10 mouse cellular contexts compared by ENCODE assay signal in genomic region chr2:152376345-152376741, GRCm38 (mm10). TPM values are rescaled to one million over a fixed set of nuclear protein-coding genes. Genes with fewer than 3 reads are reported as not detected.
DNase-seq lines count a peak whose midpoint lies in the region; ATAC-seq and TF ChIP-seq lines count a peak whose summit lies in the region.
"Had no signal": no experiment of that assay in that cellular context is flagged by ENCODE, and none has a peak within 500 bp of the region (broad histone marks: within the 10 kb centered on the region; RNA-seq: fewer than 3 reads in every experiment).

Nrsn2 (minus strand) TSS chr2:152376638.

- no peak within 1 kb of the TSS for H3K9ac ChIP-seq in heart, postnatal 0 days (replicated peaks; ENCODE audit: low read depth, low read length)
- peak within 1 kb of the TSS; percentile 37 for H3K9ac ChIP-seq in embryonic facial prominence, embryonic 11.5 days (replicated peaks; ENCODE audit: low read length)
- peak within 1 kb of the TSS; percentile 34 for H3K9ac ChIP-seq in intestine, embryonic 15.5 days
- H3K9ac ChIP-seq in midbrain, embryonic 16.5 days (ENCODE audit: low read depth, low read length), result peak within 1 kb of the TSS; percentile 73

- TF ChIP-seq EP300 in heart, postnatal 0 days (IDR thresholded peaks at IDR 0.05; ENCODE audit: low read depth), result no peak

- H3K9me3 ChIP-seq in heart, postnatal 0 days (replicated peaks; ENCODE audit: control insufficient read depth, low read length), result no peaks in the 10 kb centered on the region
- H3K9me3 ChIP-seq in embryonic facial prominence, embryonic 11.5 days (replicated peaks; ENCODE audit: control insufficient read depth, low read length), result no peaks in the 10 kb centered on the region
- no peaks in the 10 kb centered on the region for H3K9me3 ChIP-seq in intestine, embryonic 15.5 days
- no peaks in the 10 kb centered on the region for H3K9me3 ChIP-seq in midbrain, embryonic 16.5 days (replicated peaks; ENCODE audit: control insufficient read depth, low read length, poor library complexity, severe bottlenecking)

- H3K4me1 ChIP-seq in heart, postnatal 0 days (ENCODE audit: control insufficient read depth, insufficient read depth), result peaks cover 4% of the 10 kb centered on the region; the same call in 1 of the 2 replicates
- peaks cover 6% of the 10 kb centered on the region for H3K4me1 ChIP-seq in embryonic facial prominence, embryonic 11.5 days (ENCODE audit: control insufficient read depth, insufficient read depth, low read length)
- peaks cover 11% of the 10 kb centered on the region; the same call in 1 of the 2 replicates for H3K4me1 ChIP-seq in intestine, embryonic 15.5 days (replicated peaks)
- H3K4me1 ChIP-seq in midbrain, embryonic 16.5 days (ENCODE audit: control insufficient read depth, insufficient read depth, low read length), result peaks cover 16% of the 10 kb centered on the region

- no peak for TF ChIP-seq CTCF in heart, postnatal 0 days (IDR thresholded peaks at IDR 0.05; ENCODE audit: low read depth)

- no peaks in the 10 kb centered on the region for H3K36me3 ChIP-seq in heart, postnatal 0 days (replicated peaks; ENCODE audit: control insufficient read depth, insufficient read depth, low read length)
- no peaks in the 10 kb centered on the region for H3K36me3 ChIP-seq in embryonic facial prominence, embryonic 11.5 days (replicated peaks; ENCODE audit: control insufficient read depth, insufficient read depth, low read depth, low read length)
- no peaks in the 10 kb centered on the region for H3K36me3 ChIP-seq in intestine, embryonic 15.5 days
- no peaks in the 10 kb centered on the region for H3K36me3 ChIP-seq in midbrain, embryonic 16.5 days (ENCODE audit: control insufficient read depth, insufficient read depth, low read length)

- H3K4me3 ChIP-seq in heart, postnatal 0 days (ENCODE audit: low read depth, low read length), result no peak within 1 kb of the TSS
- H3K4me3 ChIP-seq in embryonic facial prominence, embryonic 11.5 days (ENCODE audit: low read depth, low read length), result 0 out of 2 replicates have a peak within 1 kb of the TSS, but pooled peaks have one; percentile 8
- H3K4me3 ChIP-seq in intestine, embryonic 15.5 days (replicated peaks), result no peak within 1 kb of the TSS
- H3K4me3 ChIP-seq in midbrain, embryonic 16.5 days (ENCODE audit: low read depth, low read length), result peak within 1 kb of the TSS; percentile 48
- H3K4me3 ChIP-seq: erythroblast, embryonic 14.5 days; myocyte had no signal

- no peak for DNase-seq in heart, postnatal 0 days (ENCODE audit: low spot score)
- no peak for DNase-seq in heart, adult 11 months
- peak; percentile 54 for DNase-seq in embryonic facial prominence, embryonic 11.5 days (ENCODE audit: low spot score)
- no peak for DNase-seq in adrenal gland, postnatal 4 days (ENCODE audit: low spot score in 2 of 2)
- no peak for DNase-seq in urinary bladder, adult 2 months (ENCODE audit: low spot score)
- DNase-seq in thymus, adult 18-20 months, result no peak

- H3K27ac ChIP-seq in heart, postnatal 0 days (ENCODE audit: low read depth), result no peak within 1 kb of the TSS
- H3K27ac ChIP-seq in embryonic facial prominence, embryonic 11.5 days (replicated peaks; ENCODE audit: low read depth, low read length), result no peak within 1 kb of the TSS; the same call in 1 of the 2 replicates
- H3K27ac ChIP-seq in intestine, embryonic 15.5 days, result no peak within 1 kb of the TSS
- peak within 1 kb of the TSS; percentile 87 for H3K27ac ChIP-seq in midbrain, embryonic 16.5 days (ENCODE audit: low read length)

- H3K4me2 ChIP-seq in heart, postnatal 0 days (ENCODE audit: low read depth, low read length), result peak within 1 kb of the TSS; percentile 20; the same call in 1 of the 2 replicates
- peak within 1 kb of the TSS; percentile 42 for H3K4me2 ChIP-seq in embryonic facial prominence, embryonic 11.5 days (ENCODE audit: low read depth, low read length)
- H3K4me2 ChIP-seq in intestine, embryonic 15.5 days (replicated peaks), result peak within 1 kb of the TSS; percentile 52
- peak within 1 kb of the TSS; percentile 72 for H3K4me2 ChIP-seq in midbrain, embryonic 16.5 days (ENCODE audit: low read length)

- WGBS in heart, postnatal 0 days, result 6% methylated on average over 16 of the region's 16 CpGs
- 2% methylated on average over 16 of the region's 16 CpGs for WGBS in embryonic facial prominence, embryonic 11.5 days
- WGBS in intestine, embryonic 15.5 days, result 2% methylated on average over 16 of the region's 16 CpGs
- WGBS in midbrain, embryonic 16.5 days, result 0% methylated on average over 12 of the region's 16 CpGs

- peaks cover 11% of the 10 kb centered on the region; the same call in 1 of the 2 replicates for H3K27me3 ChIP-seq in heart, postnatal 0 days (ENCODE audit: control insufficient read depth, insufficient read depth, low read length)
- no peaks in the 10 kb centered on the region for H3K27me3 ChIP-seq in embryonic facial prominence, embryonic 11.5 days (ENCODE audit: control insufficient read depth, insufficient read depth, low read length)
- 0 out of 2 replicates have a peak, but pooled peaks cover 11% of the 10 kb centered on the region for H3K27me3 ChIP-seq in intestine, embryonic 15.5 days (replicated peaks)
- no peaks in the 10 kb centered on the region for H3K27me3 ChIP-seq in midbrain, embryonic 16.5 days (ENCODE audit: control insufficient read depth, insufficient read depth, low read depth, low read length)

- 0 out of 2 replicates have a peak, but pooled peaks have one; percentile 33 for ATAC-seq in heart, postnatal 0 days (ENCODE audit: insufficient read depth, low read depth)
- ATAC-seq in embryonic facial prominence, embryonic 11.5 days (replicated peaks; ENCODE audit: insufficient number of reproducible peaks, low FRiP score, low TSS enrichment, low read depth), result peak; percentile 75
- peak; percentile 62; the same call in 1 of the 2 replicates for ATAC-seq in intestine, embryonic 15.5 days
- ATAC-seq in midbrain, embryonic 16.5 days, result peak; percentile 90

RNA-seq across cellular contexts. Expression of gene Nrsn2, which starts in this region (rescaled TPM):
- not detected in 2 replicates for total RNA-seq in heart, postnatal 0 days (2014; rRNA removed; ENCODE audit: low replicate concordance)
- 0.12 and 0.33 TPM in 2 replicates for polyA plus RNA-seq in heart, postnatal 0 days (2015; fragmentation: Nextera tagmentation; extraction: Ambion mirVana)
- 3.0 and 4.2 TPM in 2 replicates for polyA plus RNA-seq in embryonic facial prominence, embryonic 11.5 days (2014; fragmentation: Nextera tagmentation; extraction: Ambion mirVana)
- polyA plus RNA-seq in intestine, embryonic 15.5 days (2015; fragmentation: Nextera tagmentation; extraction: Ambion mirVana), result 1.8 and 2.1 TPM in 2 replicates
- 50.8 and 64.8 TPM in 2 replicates for polyA plus RNA-seq in midbrain, embryonic 16.5 days (2015; fragmentation: Nextera tagmentation; extraction: Ambion mirVana)
- 1 to 10 TPM; 4.4 to 4.5 TPM for total RNA-seq in adrenal gland, postnatal 4 days (2021)
- not detected in 2 replicates for polyA plus RNA-seq in urinary bladder, adult 2 months (2012; rRNA removed)
- polyA plus RNA-seq: erythroblast, embryonic 14.5 days; myocyte had no signal

Comparison
In these comparisons a context has a peak if more than half of its experiments do, and no peak if none do; other contexts are left out.
1. Peak in ATAC-seq and H3K4me2 ChIP-seq in heart, postnatal 0 days; RNA of the gene not detected or under 1 TPM.
2. ATAC-seq: peak in every context shown above with its lines; median percentile 90 in midbrain, embryonic 16.5 days; 75 in embryonic facial prominence, embryonic 11.5 days; 62 in intestine, embryonic 15.5 days; 33 in heart, postnatal 0 days.
3. H3K4me2 ChIP-seq: peak in every context shown above with its lines; median percentile 72 in midbrain, embryonic 16.5 days; 52 in intestine, embryonic 15.5 days; 42 in embryonic facial prominence, embryonic 11.5 days; 20 in heart, postnatal 0 days.
4. H3K4me3 ChIP-seq: peak in embryonic facial prominence, embryonic 11.5 days (single experiment) and midbrain, embryonic 16.5 days (single experiment); none in heart, postnatal 0 days (single experiment) and intestine, embryonic 15.5 days (single experiment).